Mouse (Mus musculus) heart, adult 18-20 months (tissue): ENCODE measurements around the gene Degs2. TPM values are rescaled to one million over a fixed set of nuclear protein-coding genes. Genes with fewer than 3 reads are reported as not detected.

ENCODE experiments used
- DNase-seq, 2 experiments: peaks; one replicate each; pipeline ENCODE4 v3.0.0; 2021 to 2022; ENCODE audit warnings: mixed read lengths in 1 of 2
- total RNA-seq, 2 experiments: library from RNA; stranded (reverse); gene quantifications; 2 replicates each; pipeline ENCODE4 v1.2.3; 2021

Degs2 gene
- total RNA-seq, 2 experiments from 2014 or later = 0.17 to 1.1 TPM

- DNase-seq = no peak
These were observed 2.5 kb downstream of the Degs2 start for GRCm38 (mm10) chr12:108699576-108699975.

DNA sequence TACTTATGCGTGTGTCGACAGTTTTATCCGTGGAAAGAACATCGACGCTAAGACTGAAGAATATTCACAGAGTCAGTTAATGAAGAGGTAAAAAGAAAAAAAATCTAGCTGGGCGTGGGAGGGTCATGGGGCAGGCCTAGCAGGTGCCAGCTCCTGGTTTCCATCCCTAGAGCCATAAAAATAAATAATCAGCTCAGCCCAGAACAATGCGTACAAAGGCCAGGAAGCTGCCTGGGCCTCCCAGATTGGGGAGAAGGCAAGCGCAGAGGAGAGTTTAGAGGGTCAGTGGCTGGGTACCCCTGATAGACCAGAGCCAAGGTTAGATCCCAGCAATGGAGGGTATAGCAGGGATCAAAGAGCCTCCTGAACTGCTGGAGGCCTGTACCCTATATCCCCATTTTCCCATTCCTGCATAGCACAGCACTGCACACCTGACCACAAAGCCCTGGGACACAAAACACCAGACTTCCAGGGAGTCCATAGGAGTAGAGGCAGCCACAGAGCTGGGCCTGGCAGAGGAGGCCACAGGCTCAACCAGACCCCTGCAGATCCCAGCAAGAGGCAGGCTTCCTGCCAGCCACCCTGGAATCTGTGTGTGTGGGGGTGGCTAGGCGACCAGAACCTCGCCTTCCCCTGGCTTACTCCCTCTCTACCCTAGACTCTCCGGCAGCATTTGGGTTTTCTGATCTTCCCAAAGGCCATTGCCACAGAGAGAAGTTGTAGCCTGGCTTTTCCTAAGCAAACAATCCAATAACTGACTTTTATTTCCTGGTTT lies 3.2 kb downstream of the Degs2 start:
- DNase-seq = peak in 1 of 2 experiments; percentile 45

GRCm38 (mm10) chr12:108694223-108694622 lies 7.9 kb downstream of the Degs2 start:
- DNase-seq = no peak

GRCm38 (mm10) chr12:108693592-108693991 lies 8.5 kb downstream of the Degs2 start:
- no peak for DNase-seq

- DNase-seq = no peak
These were observed 11.6 kb downstream of the Degs2 start for GRCm38 (mm10) chr12:108690529-108690928.

DNA sequence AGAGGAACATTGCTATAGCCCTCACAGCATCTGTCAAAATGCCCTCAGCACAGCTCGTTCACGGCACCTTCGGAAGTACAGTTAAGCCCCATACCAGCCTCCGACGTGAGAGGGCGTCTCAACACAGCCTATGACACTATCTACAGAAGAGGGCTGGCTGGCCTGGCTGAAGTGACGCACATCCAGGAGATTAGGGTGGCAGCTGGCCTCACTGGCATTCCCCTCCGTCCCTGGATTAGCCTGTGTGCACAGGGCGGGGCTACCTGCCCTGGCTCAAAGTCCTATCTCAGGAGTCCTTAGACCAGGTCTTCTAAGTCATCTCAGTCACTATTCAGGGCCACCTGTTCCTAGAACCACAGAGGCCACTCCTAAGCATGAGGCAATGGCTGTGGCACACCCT lies 12.9 kb downstream of the Degs2 start:
- no peak for DNase-seq

- DNase-seq = no peak
These were observed 15.2 kb downstream of the Degs2 start for GRCm38 (mm10) chr12:108686926-108687325.

- no peak for DNase-seq
These were observed 15.7 kb downstream of the Degs2 start for GRCm38 (mm10) chr12:108686463-108686862.

- DNase-seq = no peak
These were observed 19.7 kb downstream of the Degs2 start for GRCm38 (mm10) chr12:108682240-108683023.

DNA sequence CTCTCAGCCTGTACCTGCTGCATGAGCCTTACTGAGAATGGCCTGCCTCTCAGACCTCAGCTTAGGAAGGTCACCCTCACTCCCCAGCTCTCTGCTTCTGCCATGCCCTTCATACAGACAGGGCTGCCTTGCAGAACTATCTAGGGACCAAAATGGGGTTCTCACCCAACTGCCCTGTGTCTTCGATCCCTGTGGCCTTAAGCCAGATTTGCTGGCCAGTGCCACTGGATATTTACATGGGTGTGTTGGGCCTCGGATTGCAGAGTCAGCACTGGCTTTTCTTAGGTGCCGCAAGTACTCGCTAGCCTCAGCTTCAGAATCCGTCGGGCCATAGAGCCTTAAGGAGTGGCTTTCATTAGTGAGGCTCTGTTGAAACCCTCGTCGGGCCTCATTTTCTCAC lies 21.3 kb downstream of the Degs2 start:
- DNase-seq = no peak

GRCm38 (mm10) chr12:108678366-108678765 lies 23.7 kb downstream of the Degs2 start:
- DNase-seq = no peak

DNA sequence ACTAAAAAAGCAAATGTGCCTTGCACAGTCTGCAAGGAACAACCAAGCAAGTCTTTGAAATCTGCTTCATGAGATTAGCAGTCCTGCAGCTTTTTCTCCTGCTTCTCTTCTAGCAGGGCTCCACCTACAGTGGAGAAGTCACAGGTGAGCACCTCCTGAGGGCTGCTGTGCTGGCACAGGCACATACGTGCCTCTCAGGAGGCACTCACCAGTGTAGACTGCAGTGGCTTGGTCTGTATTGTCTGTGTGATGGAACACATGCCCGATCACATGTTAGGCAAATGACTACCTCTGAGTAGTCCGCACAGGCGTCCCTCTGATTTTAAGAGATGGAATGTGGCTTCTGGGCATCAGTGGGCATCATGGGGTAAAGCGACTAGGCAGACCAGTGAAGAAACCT lies 25.0 kb downstream of the Degs2 start:
- no peak for DNase-seq

DNA sequence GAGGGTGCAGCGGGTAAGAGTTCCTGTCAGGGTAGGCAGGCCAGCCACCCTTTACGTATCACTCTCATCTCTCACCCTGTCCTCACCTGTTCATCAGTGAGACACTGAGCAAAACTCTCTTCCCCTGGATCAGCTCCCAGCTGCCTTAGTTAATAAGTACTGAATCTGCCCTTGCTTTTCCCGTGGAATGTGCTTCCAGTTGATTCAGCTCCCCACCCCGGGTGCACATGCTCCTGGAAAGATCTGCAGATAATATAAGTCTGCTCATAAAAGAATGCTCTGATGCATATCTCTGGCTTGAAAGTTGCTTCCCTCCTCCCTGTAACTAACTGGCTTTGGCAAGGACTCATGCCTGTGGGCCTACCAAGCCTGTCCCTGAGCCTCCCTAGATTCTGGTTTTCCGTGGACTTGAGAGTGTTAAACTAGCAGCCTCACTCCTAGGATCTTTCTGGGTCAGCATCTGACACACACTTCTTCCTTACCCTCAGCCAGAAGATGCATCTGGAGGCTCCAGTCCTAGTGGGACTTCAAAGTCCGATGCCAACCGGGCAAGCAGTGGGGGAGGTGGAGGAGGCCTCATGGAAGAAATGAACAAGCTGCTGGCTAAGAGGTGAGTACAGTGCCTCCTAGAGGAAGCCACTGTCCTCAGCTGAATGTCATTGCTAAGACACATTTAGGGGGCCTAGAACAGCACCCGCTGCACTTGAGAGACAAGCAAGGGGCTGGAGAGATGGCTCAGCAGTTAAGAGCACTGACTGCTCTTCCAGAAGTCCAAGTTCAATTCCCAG lies 26.3 kb downstream of the Degs2 start:
- DNase-seq = no peak

DNA sequence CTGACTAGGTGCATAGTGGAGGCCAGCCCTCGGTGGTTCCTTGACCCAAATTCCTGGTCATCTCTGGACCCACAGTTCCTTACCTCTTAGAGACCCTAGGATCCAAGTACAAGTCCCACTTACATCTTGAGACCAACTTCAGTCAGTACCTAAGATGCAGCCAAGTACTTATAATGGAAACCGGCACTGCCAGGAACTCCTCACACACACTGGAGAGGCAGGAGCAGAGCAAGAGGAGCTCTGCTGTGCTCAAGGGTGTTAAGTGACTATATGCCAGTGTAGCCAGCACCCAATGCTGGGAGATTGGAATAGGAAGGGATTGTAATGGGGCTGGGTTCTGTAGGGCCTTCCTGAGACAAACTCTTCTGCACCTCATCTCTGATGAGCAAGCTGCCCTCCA lies 27.2 kb downstream of the Degs2 start:
- DNase-seq = no peak

DNA sequence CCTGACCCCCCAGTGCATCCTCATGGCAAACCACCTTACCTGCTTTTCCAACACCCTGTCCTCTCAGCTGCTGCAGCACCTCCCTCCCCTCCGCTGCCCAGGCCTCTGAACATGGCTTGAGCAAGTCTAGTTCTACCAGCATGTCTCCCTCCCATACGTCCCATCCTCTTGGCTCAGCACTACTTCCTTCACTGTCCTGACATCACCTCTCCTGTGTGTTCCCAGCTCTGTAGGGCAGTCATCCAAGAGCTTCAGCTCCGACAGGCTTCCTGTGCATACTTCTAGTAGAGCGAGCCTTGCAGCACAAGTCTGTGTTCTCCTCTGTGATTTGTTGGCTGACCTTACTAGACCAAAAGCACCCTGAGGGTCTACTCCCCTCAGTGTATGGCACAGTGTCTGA lies 27.6 kb downstream of the Degs2 start:
- DNase-seq = peak; percentile 73 to 82

DNA sequence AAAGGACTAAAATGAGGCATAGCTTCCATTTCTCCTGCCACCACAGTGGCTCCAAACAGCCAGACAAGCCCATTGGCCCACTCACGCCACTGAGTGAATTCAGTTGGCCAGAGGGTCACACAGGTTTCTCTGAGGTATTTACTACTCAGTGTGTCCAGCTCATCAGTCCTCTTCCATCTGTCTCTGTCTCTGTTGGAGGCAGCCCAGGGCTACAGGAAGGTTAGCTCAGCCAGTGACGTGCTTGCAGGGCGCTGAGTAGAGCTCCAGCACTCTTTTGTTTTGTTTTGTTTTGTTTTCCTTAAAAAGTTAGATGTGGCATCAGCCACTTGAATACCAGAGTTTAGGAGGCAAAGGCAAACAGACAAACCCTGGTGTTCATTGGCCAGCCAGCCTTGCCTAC lies 28.6 kb downstream of the Degs2 start:
- no peak for DNase-seq

GRCm38 (mm10) chr12:108672908-108673307 lies 29.2 kb downstream of the Degs2 start:
- no peak for DNase-seq

- DNase-seq = no peak
These were observed 30.6 kb downstream of the Degs2 start for GRCm38 (mm10) chr12:108671541-108671940.

DNA sequence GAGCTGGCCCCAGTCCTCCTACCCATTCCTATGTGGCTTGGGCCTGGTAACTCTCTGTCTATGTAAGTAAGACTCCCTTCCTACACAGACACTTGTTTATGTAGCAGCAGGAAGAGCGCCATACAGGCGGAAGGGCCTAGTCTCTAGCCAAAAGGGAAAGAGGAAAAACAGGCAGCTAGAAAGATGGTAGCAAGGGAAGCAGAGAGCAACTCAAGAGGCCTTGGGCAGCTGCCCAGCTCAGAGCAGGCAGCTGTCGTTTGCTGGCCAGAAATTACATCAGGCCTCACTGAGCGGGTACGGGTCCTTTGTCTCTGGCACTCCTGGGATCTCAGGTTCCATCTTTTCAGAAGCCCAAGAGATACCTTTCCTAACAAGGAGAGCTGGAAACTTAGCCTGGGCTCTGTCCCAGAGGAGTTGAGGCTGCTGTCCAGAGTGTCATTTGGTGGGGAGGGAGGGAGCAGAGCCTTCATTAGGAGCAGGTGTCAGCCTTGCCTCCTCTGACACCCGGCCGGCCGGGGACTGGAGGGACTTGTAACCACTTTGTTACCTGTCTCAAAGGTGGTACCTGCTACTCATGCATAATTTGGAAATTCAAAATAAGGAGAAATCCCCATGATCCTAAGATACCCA lies 33.4 kb downstream of the Degs2 start:
- DNase-seq = no peak

DNA sequence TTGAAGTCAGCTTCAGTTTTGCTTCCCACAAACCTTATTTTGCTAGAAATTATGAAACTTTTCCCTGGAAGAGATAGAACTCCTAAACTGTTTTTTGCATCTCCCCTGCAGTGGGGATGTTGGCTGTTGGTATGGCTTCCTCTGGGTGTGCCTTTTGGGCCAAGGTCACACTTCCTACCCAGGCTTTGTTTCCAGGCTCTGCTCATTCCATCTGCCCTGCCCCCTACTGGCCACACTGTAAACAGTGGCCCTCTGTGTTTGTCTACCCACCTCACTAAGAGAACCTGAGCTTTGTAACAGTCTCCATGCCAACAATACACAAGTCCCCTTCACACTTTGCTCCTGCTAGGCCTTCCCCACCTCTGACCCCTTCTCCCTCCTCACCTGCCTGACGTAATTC lies 44.8 kb downstream of the Degs2 start:
- DNase-seq = peak; percentile 59 to 68

DNA sequence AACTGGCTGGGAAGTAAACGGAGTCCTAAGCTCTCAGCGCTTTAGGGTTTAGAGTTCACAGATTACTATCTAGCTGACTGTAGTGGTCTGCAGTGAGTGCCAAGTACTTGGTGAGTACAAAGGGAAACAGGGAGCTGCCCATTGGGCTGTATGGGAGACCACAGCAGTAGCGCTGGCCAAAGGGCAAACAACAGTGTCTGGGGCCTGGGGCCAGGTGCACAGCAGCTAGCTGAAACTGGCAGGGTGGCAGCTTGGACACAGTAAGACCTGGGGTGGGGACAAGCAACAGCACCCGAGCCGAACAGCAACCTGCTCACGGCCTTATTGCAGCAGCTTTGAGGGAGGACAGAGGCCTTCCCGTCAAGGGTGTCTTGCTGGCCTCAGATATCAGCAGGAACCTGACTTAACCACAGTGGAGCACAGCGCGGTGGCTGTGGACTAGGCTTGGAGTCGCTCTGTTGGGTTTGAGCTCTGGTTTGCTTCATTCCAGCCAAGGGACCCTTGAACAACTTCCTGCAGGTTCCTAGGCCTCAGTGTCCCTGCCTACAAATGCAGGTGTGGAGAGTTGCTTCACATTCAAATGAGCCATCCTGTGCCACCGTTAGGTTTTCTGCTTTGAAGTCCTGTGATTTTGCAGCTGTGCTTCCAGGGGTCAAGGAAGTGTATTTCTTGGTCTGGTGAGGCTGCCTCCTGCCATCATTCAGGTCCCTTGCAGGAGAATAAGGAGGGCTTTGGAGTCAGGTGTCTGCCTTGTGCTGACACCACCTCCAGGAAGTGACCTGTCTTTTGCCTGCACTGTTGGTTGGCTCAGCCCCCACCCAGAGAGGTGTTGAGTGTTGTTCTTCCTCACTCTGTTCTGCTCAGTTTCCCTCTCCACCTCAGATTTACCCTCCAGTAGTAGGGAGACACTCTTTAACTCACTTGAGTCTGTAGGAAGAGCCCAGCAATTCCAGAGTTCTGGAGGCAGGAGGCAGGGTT lies 48.5 kb downstream of the Degs2 start:
- no peak for DNase-seq
